Mouse (Mus musculus) spleen, adult 2 months (tissue): ENCODE measurements around the gene Arpc2.

Experiments
- CTCF ChIP-seq: fragments of 200-500 bp; IDR thresholded peaks from 2 replicates; pipeline ENCODE4 v1.5.1; 2011; ENCODE audit warnings: mild to moderate bottlenecking, inconsistent platforms; ENCODE audit not compliant: insufficient read depth, insufficient read length, insufficient replicate concordance; ENCODE audit errors: extremely low read depth
- POLR2A ChIP-seq: fragments of 200-500 bp; IDR thresholded peaks from 2 replicates; pipeline ENCODE4 v1.6.1; 2011; ENCODE audit warnings: low read depth, low read length, inconsistent platforms

DNA sequence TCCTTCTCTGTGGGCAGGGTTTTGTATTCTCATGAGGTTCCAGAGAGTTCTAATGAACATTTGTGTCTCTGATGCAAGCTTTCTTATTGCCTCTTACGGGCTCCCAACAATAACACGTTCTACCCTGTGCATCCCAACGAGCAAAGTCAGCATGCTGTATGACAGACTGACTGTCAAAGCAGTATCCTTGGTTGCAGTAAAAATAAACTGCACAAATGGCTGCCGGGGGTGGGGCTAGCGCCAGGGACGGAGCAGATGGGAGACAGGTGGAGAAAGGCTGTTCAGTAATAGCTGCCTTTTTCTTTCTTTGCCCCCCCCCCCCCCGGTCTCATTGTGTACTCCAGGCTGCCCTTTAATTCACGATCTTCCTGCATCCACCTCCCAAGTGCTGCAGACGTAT lies 28.0 kb upstream of the Arpc2 start:
- TF ChIP-seq CTCF (no peak), POLR2A (no peak)
